Mouse (Mus musculus) cerebellum, adult 9-11 months (tissue): ENCODE measurements around the gene Mr1.

ENCODE experiments used
- DNase-seq: peaks from one replicate; pipeline ENCODE4 v3.0.0; 2022

Gene Mr1

GRCm38 (mm10) chr1:155126716-155127115, 19.9 kb downstream of the Mr1 start:
- DNase-seq = no peak

DNA sequence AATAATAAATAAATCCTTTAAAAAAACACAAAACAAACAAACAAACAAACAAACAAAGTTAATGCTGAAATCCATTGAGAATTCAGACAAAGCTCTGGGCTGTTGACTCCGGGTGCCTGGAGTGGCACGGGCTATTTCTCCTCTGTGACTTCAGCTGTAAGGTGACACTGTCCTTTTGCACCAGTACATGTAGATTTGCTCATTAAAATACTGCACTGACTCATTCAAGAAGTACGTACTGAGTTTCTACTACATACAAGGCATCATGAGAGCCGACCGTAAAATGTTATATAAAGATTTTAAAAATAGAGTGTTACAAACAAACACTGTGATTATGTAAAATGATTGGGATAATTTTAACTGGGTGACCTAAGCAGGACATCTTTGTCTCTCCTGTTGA, 22.2 kb downstream of the Mr1 start:
- no peak for DNase-seq

DNA sequence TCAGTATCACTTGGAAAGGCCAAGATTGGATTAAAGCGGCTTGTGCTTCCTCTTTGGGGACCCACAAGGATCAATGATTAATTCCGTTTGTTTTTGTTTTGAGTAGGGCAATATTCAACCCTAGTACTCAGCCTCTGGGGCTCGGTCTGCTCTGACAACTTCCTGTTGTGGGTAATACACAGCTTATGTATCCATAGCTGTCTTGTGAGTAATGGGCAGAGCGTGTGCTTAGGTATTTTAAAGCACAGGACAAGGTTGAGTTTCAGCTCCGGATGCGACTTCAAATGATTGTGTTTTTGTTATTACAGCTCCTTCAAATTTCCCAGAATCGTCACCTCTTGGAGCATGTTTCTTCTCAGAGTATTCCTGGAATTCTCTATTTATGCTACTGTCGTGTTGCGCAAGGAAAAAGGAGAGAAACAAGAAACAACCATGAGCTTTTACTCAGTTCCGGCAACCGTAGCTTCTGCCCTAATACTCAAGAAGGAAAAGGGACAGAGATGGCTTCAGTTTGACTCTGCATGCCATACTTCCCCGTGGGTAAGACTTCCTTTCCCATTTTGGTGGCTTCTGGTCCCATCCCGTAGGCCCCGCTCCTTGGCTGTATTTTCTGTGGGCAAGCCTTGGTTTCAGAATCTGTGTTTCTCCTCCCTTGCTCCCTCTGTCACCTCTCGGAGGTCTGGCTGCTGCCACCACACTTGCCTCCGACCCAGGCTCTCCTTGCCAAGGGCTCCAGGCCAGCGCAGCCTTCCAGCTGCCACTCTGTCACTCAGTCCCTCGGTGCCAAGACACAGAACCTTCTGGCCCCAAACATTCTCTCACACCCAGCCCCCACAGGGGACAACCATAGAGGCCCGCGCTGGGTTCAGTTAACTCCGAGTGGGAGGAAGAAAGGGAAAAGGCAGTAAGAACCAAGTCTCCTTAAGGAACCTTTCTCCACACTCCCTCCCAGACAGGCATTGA, 24.4 kb downstream of the Mr1 start:
- DNase-seq = peak; percentile 89

DNA sequence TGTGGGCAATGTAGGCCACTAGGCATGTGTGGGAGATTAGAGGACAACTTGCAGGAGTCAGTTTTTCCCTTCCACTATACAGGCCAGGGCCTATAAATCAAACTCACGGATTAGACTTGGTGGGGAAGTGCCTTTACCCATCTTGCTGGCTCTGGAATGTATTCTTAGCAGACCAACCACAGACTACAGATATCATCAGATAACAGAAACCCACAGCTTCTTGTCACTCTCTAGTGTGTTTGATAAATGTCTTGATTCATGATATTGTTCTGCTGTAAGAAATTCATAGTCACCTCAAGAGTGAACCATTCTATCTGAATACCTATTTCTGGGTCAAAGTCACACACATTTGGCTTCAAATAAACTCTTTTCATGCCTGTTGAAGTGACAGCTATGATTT, 26.9 kb downstream of the Mr1 start:
- DNase-seq = no peak

DNA sequence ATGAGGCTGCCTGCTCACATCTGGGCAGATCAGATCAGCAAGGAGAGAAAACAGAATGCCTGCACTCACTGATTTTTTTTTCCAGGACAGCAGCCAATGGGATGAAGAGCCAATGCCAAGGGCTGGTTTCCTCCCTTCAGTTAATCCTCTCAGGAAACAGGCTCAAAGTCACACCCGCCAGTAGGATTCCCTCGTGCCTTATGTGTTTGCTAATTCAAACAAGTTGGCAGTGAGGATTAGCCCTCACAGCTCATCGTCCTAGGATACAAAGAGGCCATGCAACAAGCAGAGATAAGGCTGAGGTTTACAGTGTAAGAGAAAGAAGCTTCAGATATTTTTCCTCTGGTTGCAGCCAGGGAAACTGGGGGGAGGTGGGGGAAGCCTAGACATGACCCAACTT, 32.7 kb downstream of the Mr1 start:
- DNase-seq = no peak

DNA sequence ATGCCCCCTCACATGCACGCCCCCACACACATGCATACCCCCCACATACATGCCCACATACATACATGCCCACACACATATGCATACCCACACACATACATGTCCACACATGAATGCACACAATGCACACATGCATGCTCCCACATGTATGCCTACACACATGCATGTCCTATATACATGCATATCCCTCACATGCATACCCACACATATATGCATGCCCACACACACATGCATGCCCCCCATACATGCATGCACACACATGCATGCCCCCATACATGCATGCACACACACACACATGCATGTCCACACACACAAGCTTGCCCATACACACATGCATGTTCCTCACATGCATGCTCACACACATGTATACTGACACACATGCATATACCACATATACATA, 33.7 kb downstream of the Mr1 start:
- DNase-seq = no peak

- DNase-seq = no peak
Measured at GRCm38 (mm10) chr1:155112118-155112517, 34.5 kb downstream of the Mr1 start.

DNA sequence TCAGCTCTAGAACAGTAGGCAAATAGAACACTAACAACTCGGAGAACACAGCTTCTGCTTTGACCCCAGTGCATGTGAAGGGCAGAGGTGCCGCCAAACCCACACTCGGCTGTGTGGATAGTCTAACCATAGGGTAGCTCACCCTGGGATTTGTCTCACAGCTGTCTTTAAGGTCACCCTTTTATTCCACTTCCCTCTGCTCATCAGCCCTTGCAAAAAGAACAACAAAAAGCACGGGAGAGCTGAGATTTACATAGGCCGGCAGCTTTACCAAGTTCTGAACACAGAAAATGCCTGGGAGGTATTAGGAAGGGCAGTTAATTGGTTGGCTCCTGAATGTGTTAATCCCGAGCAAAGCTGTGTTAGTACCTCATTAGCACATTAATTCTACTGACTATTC, 35.1 kb downstream of the Mr1 start:
- DNase-seq = no peak

GRCm38 (mm10) chr1:155109387-155110350, 36.9 kb downstream of the Mr1 start:
- no peak for DNase-seq

- DNase-seq = no peak
Measured at GRCm38 (mm10) chr1:155108412-155108811, 38.2 kb downstream of the Mr1 start.

GRCm38 (mm10) chr1:155107843-155108242, 38.8 kb downstream of the Mr1 start:
- no peak for DNase-seq

GRCm38 (mm10) chr1:155106310-155106709, 40.3 kb downstream of the Mr1 start:
- no peak for DNase-seq

DNA sequence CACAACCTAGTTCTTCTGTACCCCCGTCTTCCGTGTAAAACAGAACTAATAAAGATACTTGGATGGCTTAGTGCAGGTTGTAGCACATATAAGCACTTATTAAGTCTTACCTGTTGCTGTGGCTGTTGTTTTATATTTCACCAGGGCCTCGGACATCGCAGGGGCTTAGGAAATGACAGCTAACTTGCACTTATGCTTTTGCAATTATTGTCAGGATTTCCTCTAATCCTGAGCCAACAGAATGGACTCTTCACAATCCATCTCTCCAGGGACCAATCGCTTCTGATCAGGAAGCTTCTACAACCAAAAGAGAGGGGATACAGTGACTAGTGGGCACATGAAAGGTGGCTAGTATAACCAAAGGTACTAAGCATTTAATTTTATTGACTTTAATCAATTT, 42.6 kb downstream of the Mr1 start:
- no peak for DNase-seq

DNA sequence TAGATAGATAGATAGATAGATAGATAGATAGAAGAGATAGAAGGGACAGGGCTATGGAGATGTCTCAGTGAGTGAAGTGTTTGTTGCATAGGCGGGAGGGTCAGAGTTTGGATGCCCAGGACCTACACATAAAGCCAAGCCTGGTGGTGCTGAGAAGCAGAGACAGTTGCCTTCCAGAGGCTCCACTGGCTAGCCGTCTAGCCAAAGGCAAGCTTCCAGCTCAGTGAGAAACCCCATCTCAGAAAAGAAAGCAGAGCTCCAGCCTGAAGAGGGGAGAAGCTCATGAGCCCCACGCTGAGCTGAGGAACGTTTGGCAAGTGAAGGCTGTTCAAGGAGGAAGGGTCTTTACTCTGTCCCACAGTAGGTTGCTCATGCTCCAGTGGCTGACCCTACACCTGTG, 44.0 kb downstream of the Mr1 start:
- DNase-seq = no peak

GRCm38 (mm10) chr1:155099280-155099848, 47.2 kb downstream of the Mr1 start, which contains the start of gene Ier5:
Gene Ier5, minus strand, starts transcription at chr1:155099636.
- DNase-seq = peak; percentile 97

DNA sequence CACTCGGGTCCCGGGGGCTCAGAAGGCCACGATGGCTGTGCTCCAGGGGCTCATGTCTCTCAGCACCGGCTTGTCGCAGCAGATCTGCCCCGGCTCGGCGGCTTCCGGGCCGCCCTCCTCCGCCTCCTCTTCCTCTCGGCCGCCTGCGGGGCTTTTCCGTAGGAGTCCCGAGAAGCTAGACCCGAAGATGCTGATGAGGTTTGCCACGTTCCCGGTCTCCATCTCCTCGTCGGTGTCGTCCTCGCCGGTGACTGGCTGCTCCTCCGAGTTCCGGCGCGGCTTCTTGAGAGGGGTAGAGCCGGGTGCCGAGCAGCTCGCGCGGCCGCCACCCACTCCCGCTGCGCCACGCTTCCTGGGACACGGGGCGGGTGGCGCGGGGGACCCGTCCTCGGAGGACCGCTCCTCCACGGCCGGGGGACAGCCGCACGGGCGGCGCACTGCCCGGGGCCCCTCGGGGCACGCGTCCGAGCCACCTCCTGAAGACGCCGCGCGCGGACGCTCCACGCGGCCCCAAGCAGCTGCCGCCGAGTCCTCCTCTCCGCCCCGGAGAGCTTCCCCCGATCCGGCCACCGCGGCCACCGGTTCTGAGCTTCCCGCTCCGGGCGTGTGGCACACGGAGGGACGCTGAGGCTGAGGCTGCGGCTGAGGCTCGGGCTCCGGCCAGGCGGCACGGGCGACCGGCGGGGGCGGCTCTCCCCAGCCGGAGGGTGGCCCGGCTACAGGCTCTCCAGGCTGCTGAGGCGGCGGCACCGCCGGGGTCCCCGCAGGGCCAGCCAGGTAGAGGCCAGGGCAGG, 47.9 kb downstream of the Mr1 start:
- peak; percentile 60 for DNase-seq

- no peak for DNase-seq
Measured at GRCm38 (mm10) chr1:155097931-155098485, 48.6 kb downstream of the Mr1 start.

- no peak for DNase-seq
Measured at GRCm38 (mm10) chr1:155097354-155097753, 49.3 kb downstream of the Mr1 start.

- no peak for DNase-seq
Measured at GRCm38 (mm10) chr1:155096620-155097261, 49.9 kb downstream of the Mr1 start.

GRCm38 (mm10) chr1:155093971-155094707, 52.5 kb downstream of the Mr1 start:
- no peak for DNase-seq
